Mouse (Mus musculus): ENCODE measurements around the gene Sesn1. TPM values are rescaled to one million over a fixed set of nuclear protein-coding genes. Genes with fewer than 3 reads are reported as not detected.

Gene Sesn1
- polyA plus RNA-seq, 1 experiment = 4.5 TPM

DNA sequence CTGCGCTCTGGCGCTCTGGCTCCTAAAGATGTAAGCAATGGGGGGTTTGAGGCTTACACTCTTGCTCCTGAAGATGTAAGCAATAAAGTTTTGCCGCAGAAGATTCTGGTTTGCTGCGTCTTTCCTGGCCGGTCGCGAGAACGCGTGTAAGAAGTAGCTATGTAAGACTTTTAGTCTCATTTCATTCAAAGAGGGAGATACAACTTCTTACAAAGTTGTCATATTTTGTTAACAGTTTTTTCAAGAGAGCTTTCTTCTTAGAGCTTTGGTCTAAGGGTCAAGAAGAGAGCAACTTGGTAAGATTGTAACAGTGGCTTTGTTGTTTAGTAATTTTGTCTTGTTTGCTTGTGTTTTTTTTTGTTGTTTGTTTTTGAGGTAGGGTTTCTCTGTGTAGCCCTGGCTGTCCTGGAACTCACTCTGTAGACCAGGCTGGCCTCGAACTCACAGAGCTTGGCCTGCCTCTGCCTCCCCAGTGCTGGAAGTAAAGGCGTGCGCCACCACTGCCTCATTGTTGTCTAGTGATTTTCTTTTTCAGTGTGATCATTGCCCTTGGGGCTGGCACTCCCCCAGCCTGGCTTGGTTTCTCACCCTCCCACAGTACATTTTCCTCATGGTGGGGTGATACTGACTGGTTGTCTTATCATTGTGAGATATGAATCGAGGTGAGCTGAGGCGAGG lies 143.3 kb downstream of the Sesn1 start:
- Histone ChIP-seq H3K36me3 (replicated peaks; ENCODE audit: low read length) (no peaks in the 10 kb centered on the region), H3K27me3 (replicated peaks) (no peaks in the 10 kb centered on the region), H3K4me1 (peaks cover 15% of the 10 kb centered on the region), H3K9me3 (no peaks in the 10 kb centered on the region), H3K4me3 (replicated peaks) (no peak overlapping the region)
- TF ChIP-seq GATA1 (IDR thresholded peaks at IDR 0.05; ENCODE audit: borderline replicate concordance, low read length) (no peak), FLI1 (IDR thresholded peaks at IDR 0.05; ENCODE audit: low read length) (no peak)

DNA sequence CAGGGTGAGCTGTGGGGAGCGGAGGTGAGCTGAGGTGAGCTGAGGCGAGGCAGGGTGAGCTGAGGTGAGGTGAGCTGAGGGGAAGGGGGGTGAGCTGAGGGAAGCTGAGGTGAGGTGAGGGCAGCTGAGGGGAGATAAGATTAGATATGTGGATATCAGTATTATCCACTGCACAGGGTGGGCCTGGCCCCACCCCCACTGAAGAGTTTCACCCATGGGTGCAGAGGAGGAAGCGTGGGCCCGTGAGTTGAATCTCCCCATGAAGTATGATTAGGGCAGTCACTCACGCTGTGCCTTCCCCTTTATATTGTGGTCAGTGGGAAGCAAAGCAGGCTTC lies 143.8 kb downstream of the Sesn1 start:
- Histone ChIP-seq H3K4me3 (replicated peaks) (no peak overlapping the region), H3K9me3 (no peaks in the 10 kb centered on the region), H3K4me1 (peaks cover 16% of the 10 kb centered on the region), H3K36me3 (replicated peaks; ENCODE audit: low read length) (no peaks in the 10 kb centered on the region), H3K27me3 (replicated peaks) (no peaks in the 10 kb centered on the region)
- TF ChIP-seq GATA1 (IDR thresholded peaks at IDR 0.05; ENCODE audit: borderline replicate concordance, low read length) (no peak), FLI1 (IDR thresholded peaks at IDR 0.05; ENCODE audit: low read length) (no peak)

DNA sequence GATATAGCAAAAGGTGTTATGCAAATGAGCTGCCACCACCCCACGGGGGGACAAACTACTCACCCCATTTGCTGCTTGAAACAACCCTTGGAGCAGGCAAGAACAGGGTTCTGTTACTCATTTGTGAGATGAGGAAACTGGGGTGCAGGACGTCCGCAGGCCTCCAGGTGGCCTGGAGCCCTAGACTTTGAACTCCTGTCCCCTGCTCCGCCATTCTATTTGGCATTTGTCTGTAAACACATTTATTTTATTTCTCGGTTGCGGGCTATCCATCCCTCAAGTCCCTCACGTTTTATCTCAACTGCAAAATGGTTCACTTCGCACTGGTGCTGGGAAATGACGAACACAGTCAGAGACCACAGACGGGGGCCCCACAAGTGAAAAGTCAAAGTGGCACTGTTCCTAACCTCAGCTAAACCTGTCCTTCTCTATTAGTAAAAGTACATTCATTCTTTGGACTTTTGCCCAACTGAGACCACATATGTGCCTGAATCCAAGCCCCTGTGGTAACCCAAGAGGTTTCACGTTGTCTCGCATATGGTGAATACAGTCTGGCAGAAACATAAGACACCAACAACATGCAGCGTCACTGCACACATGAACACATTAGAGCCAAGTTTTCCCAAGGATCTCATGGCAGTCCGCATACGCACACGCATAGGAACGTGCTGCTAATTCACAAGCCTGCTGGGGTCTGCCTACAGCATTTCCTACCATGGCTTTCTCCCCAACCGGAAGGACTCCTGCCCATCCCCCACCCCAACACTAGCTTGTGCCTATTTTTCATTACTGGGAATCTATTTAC lies 147.9 kb downstream of the Sesn1 start:
- H3K4me1 ChIP-seq = peaks cover 22% of the 10 kb centered on the region

More for the DNA sequence above, 147.9 kb downstream of the Sesn1 start:
- TF ChIP-seq GATA1 (IDR thresholded peaks at IDR 0.05; ENCODE audit: borderline replicate concordance, low read length) (no peak), FLI1 (IDR thresholded peaks at IDR 0.05; ENCODE audit: low read length) (no peak)
- Histone ChIP-seq H3K4me3 (replicated peaks) (no peak overlapping the region), H3K9me3 (no peaks in the 10 kb centered on the region), H3K27me3 (replicated peaks) (peaks cover 2% of the 10 kb centered on the region), H3K36me3 (replicated peaks; ENCODE audit: low read length) (no peaks in the 10 kb centered on the region)

Other genes with a start within 250 kb of the Sesn1 start
- not detected in 2 replicates for gene Ccdc162, start 93.3 kb upstream of the Sesn1 start, polyA plus RNA-seq (2012; ENCODE audit: insufficient read depth, low replicate concordance)
- gene Cep57l1, start 64 bp upstream of the Sesn1 start, polyA plus RNA-seq (2012; ENCODE audit: insufficient read depth, low replicate concordance) = 1.3 TPM in 1 of 2 replicates, not detected in the other
- gene Armc2, start 208.5 kb downstream of the Sesn1 start, polyA plus RNA-seq (2012; ENCODE audit: insufficient read depth, low replicate concordance) = 0.22 and 0.34 TPM in 2 replicates